Mouse (Mus musculus) heart, postnatal 0 days (tissue): ENCODE data around the gene Cfap44.

Source experiments
- CTCF ChIP-seq: IDR thresholded peaks from 2 replicates; pipeline ENCODE4 v1.5.1; 2016; ENCODE audit warnings: antibody characterized with exemption, control low read depth, low read depth
- EP300 ChIP-seq: IDR thresholded peaks from 2 replicates; pipeline ENCODE4 v1.6.1; 2016; ENCODE audit warnings: antibody characterized with exemption, low read depth

DNA sequence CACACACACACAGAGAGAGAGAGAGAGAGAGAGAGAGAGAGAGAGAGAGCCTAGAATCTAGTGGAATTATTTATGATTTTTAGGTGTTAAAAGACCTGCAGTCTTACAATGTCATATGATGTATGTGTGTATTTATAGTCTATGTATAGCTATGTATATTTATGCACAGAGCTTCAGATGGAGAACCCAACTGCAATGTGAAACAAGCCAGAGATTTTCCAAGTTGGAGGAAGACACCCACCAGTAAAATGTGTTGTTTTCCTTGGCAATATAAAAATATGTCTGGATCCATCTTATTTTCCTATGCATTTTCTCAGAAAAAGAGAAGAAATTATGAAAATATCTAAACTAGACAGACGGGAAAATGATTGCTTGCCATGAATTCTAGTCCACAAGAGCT lies 131.4 kb downstream of the Cfap44 start:
- no peak for TF ChIP-seq CTCF
- TF ChIP-seq EP300 = no peak
